Mouse (Mus musculus): ENCODE measurements around the gene Exoc6. TPM values are rescaled to one million over a fixed set of nuclear protein-coding genes. Genes with fewer than 3 reads are reported as not detected.

The Exoc6 gene
- polyA plus RNA-seq, 1 experiment = 20.3 TPM

GRCm38 (mm10) chr19:37702377-37703076 is 152.3 kb downstream of the Exoc6 start:
- H3K4me3 ChIP-seq (ENCODE audit: insufficient read depth, low read length) = no peak overlapping the region
- H3K4me1 ChIP-seq (ENCODE audit: control insufficient read depth, insufficient read depth, low read length) = no peaks in the 10 kb centered on the region; the same call in 1 of the 2 replicates
- no peak overlapping the region for H3K27ac ChIP-seq (ENCODE audit: insufficient read depth, low read length)
- TF ChIP-seq CTCF (IDR thresholded peaks at IDR 0.05; ENCODE audit: extremely low read depth, insufficient read depth, low read length) (no peak), POLR2A (IDR thresholded peaks at IDR 0.05; ENCODE audit: extremely low read depth, insufficient read depth, low read length) (no peak)

- Histone ChIP-seq H3K27ac (ENCODE audit: insufficient read depth, low read length) (no peak overlapping the region), H3K4me3 (ENCODE audit: insufficient read depth, low read length) (no peak overlapping the region), H3K4me1 (ENCODE audit: control insufficient read depth, insufficient read depth, low read length) (no peaks in the 10 kb centered on the region)
- TF ChIP-seq CTCF (IDR thresholded peaks at IDR 0.05; ENCODE audit: extremely low read depth, insufficient read depth, low read length) = peak; percentile 70
- no peak for TF ChIP-seq POLR2A (IDR thresholded peaks at IDR 0.05; ENCODE audit: extremely low read depth, insufficient read depth, low read length)
Observed at GRCm38 (mm10) chr19:37703902-37704509, 153.8 kb downstream of the Exoc6 start.

- no peaks in the 10 kb centered on the region for H3K4me1 ChIP-seq (ENCODE audit: control insufficient read depth, insufficient read depth, low read length)
- H3K4me3 ChIP-seq (ENCODE audit: insufficient read depth, low read length) = no peak overlapping the region
- TF ChIP-seq CTCF (IDR thresholded peaks at IDR 0.05; ENCODE audit: extremely low read depth, insufficient read depth, low read length) (no peak), POLR2A (IDR thresholded peaks at IDR 0.05; ENCODE audit: extremely low read depth, insufficient read depth, low read length) (no peak)
- H3K27ac ChIP-seq (ENCODE audit: insufficient read depth, low read length) = no peak overlapping the region
Observed at GRCm38 (mm10) chr19:37705722-37706121, 155.5 kb downstream of the Exoc6 start.

GRCm38 (mm10) chr19:37714681-37715080 is 164.5 kb downstream of the Exoc6 start:
- no peak overlapping the region for H3K4me3 ChIP-seq (ENCODE audit: insufficient read depth, low read length)
- no peak overlapping the region for H3K27ac ChIP-seq (ENCODE audit: insufficient read depth, low read length)
- no peaks in the 10 kb centered on the region for H3K4me1 ChIP-seq (ENCODE audit: control insufficient read depth, insufficient read depth, low read length)
- no peak for TF ChIP-seq POLR2A (IDR thresholded peaks at IDR 0.05; ENCODE audit: extremely low read depth, insufficient read depth, low read length)
- no peak for TF ChIP-seq CTCF (IDR thresholded peaks at IDR 0.05; ENCODE audit: extremely low read depth, insufficient read depth, low read length)

GRCm38 (mm10) chr19:37715980-37716379 is 165.8 kb downstream of the Exoc6 start:
- H3K27ac ChIP-seq (ENCODE audit: insufficient read depth, low read length) = no peak overlapping the region
- no peaks in the 10 kb centered on the region for H3K4me1 ChIP-seq (ENCODE audit: control insufficient read depth, insufficient read depth, low read length)
- no peak overlapping the region for H3K4me3 ChIP-seq (ENCODE audit: insufficient read depth, low read length)
- no peak for TF ChIP-seq CTCF (IDR thresholded peaks at IDR 0.05; ENCODE audit: extremely low read depth, insufficient read depth, low read length)
- no peak for TF ChIP-seq POLR2A (IDR thresholded peaks at IDR 0.05; ENCODE audit: extremely low read depth, insufficient read depth, low read length)

- no peak overlapping the region for H3K4me3 ChIP-seq (ENCODE audit: insufficient read depth, low read length)
- TF ChIP-seq POLR2A (IDR thresholded peaks at IDR 0.05; ENCODE audit: extremely low read depth, insufficient read depth, low read length) (no peak), CTCF (IDR thresholded peaks at IDR 0.05; ENCODE audit: extremely low read depth, insufficient read depth, low read length) (no peak)
- H3K27ac ChIP-seq (ENCODE audit: insufficient read depth, low read length) = no peak overlapping the region
- H3K4me1 ChIP-seq (ENCODE audit: control insufficient read depth, insufficient read depth, low read length) = no peaks in the 10 kb centered on the region
Observed at GRCm38 (mm10) chr19:37716524-37717175, 166.4 kb downstream of the Exoc6 start.

GRCm38 (mm10) chr19:37719166-37719565 is 168.9 kb downstream of the Exoc6 start:
- TF ChIP-seq POLR2A (IDR thresholded peaks at IDR 0.05; ENCODE audit: extremely low read depth, insufficient read depth, low read length) = no peak
- no peak for TF ChIP-seq CTCF (IDR thresholded peaks at IDR 0.05; ENCODE audit: extremely low read depth, insufficient read depth, low read length)
- H3K4me1 ChIP-seq (ENCODE audit: control insufficient read depth, insufficient read depth, low read length) = no peaks in the 10 kb centered on the region
- H3K27ac ChIP-seq (ENCODE audit: insufficient read depth, low read length) = no peak overlapping the region
- no peak overlapping the region for H3K4me3 ChIP-seq (ENCODE audit: insufficient read depth, low read length)

- Histone ChIP-seq H3K4me1 (ENCODE audit: control insufficient read depth, insufficient read depth, low read length) (no peaks in the 10 kb centered on the region), H3K27ac (ENCODE audit: insufficient read depth, low read length) (no peak overlapping the region), H3K4me3 (ENCODE audit: insufficient read depth, low read length) (no peak overlapping the region)
- TF ChIP-seq CTCF (IDR thresholded peaks at IDR 0.05; ENCODE audit: extremely low read depth, insufficient read depth, low read length) (no peak), POLR2A (IDR thresholded peaks at IDR 0.05; ENCODE audit: extremely low read depth, insufficient read depth, low read length) (no peak)
Observed at GRCm38 (mm10) chr19:37724591-37724990, 174.4 kb downstream of the Exoc6 start.

- no peak for TF ChIP-seq CTCF (IDR thresholded peaks at IDR 0.05; ENCODE audit: extremely low read depth, insufficient read depth, low read length)
- no peak for TF ChIP-seq POLR2A (IDR thresholded peaks at IDR 0.05; ENCODE audit: extremely low read depth, insufficient read depth, low read length)
- Histone ChIP-seq H3K4me1 (ENCODE audit: control insufficient read depth, insufficient read depth, low read length) (no peaks in the 10 kb centered on the region), H3K4me3 (ENCODE audit: insufficient read depth, low read length) (no peak overlapping the region), H3K27ac (ENCODE audit: insufficient read depth, low read length) (no peak overlapping the region)
Observed at GRCm38 (mm10) chr19:37726585-37726984, 176.4 kb downstream of the Exoc6 start.

Data from cortical plate, adult 2 months (tissue).